Mouse (Mus musculus) intestine, embryonic 16.5 days (tissue): ENCODE results near the gene Lipm. TPM values are rescaled to one million over a fixed set of nuclear protein-coding genes. Genes with fewer than 3 reads are reported as not detected.

Source experiments
- microRNA-seq: library from miRNA; unstranded; fragments of <30 nt; microRNA quantifications from one replicate; pipeline ENCODE4, GENCODE M21; 2016
- polyA plus RNA-seq: library from polyadenylated mRNA; unstranded; fragments of >200 nt; fragmentation: Nextera tagmentation; extraction: Ambion mirVana; gene quantifications from 2 replicates; pipeline ENCODE4 v1.2.1, GENCODE M21; 2015

The Lipm gene
- polyA plus RNA-seq, 1 experiment from 2014 or later, result not detected

Small RNA genes within 50 kb of the gene (microRNA-seq; reads per million reads assigned to microRNA genes)
- gene Gm23334, result not detected

Other genes starting within 250 kb of the Lipm start
- 0.70 and 0.91 TPM in 2 replicates for gene Lipf, start 139.7 kb upstream of the Lipm start, polyA plus RNA-seq
- 0.06 TPM in 1 of 2 replicates, not detected in the other for gene Lipk, start 92.6 kb upstream of the Lipm start, polyA plus RNA-seq
- gene Lipn, start 33.6 kb upstream of the Lipm start, polyA plus RNA-seq, result not detected in 2 replicates
- gene Ankrd22, start 65.1 kb downstream of the Lipm start, polyA plus RNA-seq, result 2.6 TPM in 2 replicates
- 22.9 and 24.3 TPM in 2 replicates for gene Stambpl1, start 91.3 kb downstream of the Lipm start, polyA plus RNA-seq
- gene Acta2, start 154.7 kb downstream of the Lipm start, polyA plus RNA-seq, result 1,466 and 1,574 TPM in 2 replicates
- gene Fas, start 189.7 kb downstream of the Lipm start, polyA plus RNA-seq, result 5.8 and 6.4 TPM in 2 replicates